Mouse (Mus musculus) frontal cortex, adult (tissue): Measurements from ENCODE around the gene Trrap.

Experiments used
- ATAC-seq: cut with Nextera tagmentation; 2 replicates; pipeline ENCODE4 v1.9.2; 2017; ENCODE audit warnings: mild to moderate bottlenecking, moderate library complexity, mixed read lengths; ENCODE audit not compliant: low TSS enrichment

The Trrap gene

DNA sequence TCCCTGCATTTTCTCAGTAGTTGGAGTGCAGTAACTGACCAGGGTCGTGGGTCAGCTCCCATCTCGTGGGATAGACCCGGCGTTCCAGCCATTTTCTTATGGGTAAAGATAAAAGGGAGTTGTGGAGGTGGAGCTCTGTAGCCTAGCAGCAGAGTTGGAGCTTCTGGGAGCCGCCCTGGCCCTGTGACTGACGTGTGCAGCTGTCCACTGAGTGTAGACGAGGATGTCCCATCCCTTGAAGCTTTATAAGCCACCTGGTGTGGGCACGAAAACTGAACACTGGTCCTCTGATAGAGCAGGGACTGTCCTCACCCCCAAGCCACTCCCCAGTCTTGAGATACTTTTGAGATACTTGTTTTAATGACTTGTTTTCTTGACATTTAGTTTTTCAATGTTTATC is 13.1 kb downstream of the Trrap start:
- no peak for ATAC-seq

DNA sequence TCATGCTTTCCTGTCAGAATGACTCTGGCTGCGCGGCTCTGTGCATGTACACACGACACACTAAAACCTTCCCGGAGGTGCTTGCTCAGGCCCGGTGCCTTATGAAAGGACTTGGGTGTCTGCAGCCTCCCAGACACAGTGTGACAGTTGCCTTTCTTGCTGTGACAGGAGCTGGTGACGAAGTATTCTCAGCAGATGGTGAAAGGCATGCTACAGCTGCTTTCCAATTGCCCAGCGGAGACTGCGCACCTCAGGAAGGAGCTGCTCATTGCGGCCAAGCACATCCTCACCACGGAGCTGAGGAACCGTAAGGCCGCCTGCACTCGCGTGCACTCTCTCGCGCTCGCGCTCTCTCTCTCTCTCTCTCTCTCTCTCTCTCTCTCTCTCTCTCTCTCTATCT is 18.9 kb downstream of the Trrap start:
- ATAC-seq = no peak

DNA sequence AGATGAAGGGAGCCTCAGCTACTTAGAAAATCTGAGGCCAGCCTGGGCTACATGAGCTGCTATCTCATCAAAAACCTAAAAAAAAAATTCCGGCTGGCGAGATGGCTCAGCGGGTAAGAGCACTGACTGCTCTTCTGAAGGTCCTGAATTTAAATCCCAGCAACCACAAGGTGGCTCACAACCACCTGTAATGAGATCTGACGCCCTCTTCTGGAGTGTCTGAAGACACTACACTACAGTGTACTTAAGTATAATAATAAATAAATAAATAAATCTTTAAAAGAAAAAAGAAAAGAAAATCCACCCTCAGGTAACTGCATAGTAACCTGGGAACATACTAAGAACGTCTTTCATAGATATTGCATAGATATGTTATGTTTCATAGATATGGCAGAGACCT is 25.8 kb downstream of the Trrap start:
- no peak for ATAC-seq

DNA sequence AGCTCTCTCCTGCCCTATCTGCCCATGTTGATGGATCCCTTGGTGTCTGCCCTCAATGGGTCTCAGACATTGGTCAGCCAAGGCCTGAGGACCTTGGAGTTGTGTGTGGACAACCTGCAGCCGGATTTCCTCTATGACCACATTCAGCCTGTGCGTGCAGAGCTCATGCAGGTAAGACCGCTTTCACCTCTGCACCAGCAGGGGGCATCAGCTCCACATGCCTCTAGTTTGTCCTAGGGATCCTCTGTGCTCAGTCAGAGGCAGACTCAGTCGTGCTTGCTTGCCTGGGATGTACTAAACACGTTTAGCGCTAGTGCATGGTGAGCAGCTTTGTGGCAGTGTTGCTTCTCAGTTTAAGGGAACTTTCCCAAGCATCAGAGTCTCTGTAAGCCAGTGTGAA is 27.2 kb downstream of the Trrap start:
- peak; percentile 73; the same call in 1 of the 2 replicates for ATAC-seq

DNA sequence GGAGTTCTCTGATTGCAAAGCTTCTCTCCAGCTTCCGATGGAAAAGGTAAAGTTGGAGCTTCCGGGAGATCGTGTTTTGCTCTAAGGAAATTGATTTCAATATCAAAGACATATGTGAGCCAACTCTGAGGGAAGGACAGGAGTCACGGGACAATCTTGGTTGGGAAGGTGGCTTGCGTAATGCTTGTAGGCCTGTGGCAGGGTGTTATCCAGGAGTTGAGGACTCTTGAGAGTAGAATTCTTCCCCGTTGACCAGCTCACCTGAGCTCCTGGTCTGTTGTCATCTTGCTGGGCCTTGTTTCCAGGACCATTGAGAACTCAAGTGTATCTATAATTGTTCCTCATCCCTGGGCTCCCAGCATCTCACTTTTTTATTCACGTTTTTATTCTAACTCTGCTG is 29.6 kb downstream of the Trrap start:
- ATAC-seq = no peak

DNA sequence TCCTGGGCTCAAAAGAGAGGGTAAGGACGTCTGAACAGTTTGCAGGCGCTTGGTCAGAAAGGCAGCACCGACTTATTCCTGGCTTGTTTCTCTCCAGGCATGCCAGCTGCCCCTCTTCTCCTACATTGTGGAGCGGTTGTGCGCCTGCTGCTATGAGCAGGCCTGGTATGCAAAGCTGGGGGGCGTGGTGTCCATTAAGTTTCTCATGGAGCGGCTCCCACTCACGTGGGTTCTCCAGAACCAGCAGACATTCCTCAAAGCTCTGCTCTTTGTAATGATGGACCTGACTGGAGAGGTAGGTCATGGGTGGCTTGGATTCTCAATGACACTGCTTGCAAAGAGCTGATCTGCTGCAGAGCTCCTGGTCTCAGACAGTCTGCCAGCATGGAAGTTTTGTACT is 35.5 kb downstream of the Trrap start:
- no peak for ATAC-seq

DNA sequence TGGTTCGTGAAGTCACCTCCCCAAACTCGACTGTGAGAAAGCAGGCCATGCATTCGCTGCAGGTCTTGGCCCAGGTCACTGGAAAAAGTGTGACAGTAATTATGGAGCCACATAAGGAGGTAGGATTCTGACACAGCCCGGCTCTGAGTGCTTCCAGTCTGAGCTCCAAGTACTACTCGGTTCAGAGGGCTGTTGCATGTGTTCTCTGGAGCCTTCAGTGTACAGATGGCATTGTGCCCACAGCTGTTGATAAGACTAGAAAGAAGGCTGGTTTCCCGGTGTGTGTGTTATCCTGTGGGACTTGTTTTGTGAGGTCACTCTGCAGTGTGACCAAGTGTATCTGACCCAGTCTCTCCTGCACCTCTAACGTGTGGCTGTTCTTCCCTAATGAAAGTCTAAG is 36.6 kb downstream of the Trrap start:
- no peak for ATAC-seq

DNA sequence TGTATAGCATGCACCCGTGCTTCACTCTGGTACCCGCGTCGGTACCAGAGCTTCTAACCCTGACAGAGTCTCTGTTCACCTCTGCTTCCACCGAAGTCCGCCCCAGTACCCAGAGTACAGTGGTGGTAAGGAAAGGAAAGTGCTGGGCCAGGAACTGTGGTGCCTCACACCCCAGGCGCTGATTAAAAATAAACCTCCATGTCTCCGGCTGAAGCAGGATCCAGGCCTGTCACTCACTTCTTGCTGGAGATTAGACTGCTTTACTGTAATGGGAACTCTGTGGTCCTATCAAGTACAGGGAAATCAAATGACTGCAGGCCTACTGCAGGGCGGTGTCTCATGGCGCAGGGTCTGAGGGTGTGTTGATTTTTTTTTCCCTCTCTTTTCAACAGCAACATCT is 39.4 kb downstream of the Trrap start:
- ATAC-seq = no peak

DNA sequence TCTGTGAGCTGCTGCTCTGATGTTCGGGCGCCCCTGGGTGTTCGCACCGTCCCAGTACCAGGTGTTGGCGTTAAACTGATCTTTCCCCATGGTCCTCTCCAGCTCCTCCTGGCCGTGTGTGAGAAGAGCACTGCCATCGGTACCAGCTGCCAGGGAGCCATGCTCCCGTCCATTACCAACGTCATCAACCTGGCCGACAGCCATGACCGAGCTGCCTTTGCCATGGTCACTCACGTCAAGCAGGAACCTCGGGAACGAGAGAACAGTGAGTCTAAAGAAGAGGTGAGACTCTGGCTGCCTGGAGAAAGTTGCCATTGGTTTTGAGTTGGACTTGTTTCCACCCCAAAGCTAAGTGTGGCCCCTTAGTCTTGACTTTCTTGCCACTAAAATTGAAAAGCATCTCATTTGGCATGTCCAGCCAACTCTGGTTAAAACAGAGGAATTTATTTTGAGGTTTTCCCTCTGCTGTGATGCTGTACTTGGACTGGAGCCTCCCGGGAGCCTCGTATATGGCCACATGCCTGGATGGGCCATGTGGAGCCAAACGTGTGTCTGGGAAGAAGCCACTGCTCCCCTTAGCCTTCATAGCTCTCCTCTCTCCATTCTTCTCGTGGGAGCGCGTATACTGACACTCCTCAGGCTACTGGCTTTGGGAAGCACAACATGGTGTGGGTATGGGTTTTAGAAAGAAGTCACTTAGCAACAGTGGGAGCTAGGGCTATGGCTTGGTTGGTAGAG is 61.0 kb downstream of the Trrap start:
- peak; percentile 44; the same call in 1 of the 2 replicates for ATAC-seq

DNA sequence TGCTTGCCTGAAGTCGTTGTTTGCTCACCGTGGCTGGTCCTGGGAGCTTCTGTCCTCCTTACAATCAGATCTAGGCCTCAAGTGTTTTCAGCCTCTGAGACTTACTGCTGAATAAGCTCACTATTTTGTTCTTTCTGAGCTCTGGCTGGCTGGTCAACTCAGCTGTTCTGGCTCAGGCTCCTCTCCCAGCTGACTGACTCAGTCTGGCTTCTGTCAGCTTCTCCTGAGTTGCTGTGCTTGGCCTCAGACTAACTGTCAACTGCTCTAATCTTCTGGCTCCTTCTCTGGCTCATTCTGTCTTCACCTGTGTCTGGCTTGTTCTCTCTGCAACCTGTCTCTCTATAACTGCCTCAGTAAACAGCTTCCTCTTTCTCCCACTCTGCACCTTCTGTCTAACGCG is 62.1 kb downstream of the Trrap start:
- ATAC-seq = peak; percentile 44; the same call in 1 of the 2 replicates

DNA sequence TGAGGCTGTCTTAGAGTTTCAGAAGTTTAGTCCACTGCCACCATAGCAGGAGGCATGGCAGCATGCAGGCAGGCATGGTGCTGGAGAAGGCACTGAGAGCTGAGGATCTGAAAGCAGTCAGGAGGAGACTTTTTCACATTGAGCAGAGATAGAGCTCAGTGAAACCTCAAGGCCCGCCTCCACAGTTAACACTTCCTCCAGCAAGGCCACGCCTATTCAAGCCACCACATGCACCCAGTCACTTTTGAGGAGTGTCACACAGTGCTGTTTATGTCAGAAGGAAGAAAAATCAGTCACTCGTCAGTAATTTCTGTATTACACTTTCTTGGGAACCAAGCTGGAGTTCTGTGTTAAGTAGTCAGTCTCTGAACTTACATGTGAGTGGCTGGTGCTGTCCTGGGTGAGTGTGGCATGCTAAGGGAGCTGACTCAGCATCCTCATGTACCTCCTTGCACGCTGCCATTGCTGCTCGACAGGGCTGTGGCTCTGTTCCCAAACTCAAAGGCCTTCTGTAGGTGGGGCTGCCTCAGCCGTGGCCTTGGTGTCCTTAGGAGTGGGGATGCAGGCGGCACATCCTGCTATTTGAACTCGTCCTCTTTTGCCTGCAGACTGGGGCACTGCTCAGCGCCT is 64.4 kb downstream of the Trrap start:
- ATAC-seq = peak; percentile 36; the same call in 1 of the 2 replicates

DNA sequence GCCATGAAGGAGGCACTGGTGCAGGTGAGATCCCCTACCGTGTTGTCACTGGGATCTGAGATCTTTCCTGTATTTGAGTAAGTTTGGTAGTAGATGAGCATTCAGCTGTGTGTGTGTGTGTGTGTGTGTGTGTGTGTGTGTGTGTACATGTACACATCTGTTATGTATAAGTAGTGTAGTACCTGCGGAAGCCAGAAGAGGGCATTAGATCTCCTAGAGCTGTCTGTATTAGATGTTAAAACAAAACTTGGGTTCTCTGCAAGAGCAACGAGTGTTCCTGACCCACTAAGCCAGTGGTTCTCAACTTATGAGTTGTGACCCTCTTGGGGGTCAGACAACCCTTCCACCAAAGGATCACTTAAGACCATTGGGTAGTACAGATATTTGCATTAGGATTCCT is 68.6 kb downstream of the Trrap start:
- no peak for ATAC-seq

DNA sequence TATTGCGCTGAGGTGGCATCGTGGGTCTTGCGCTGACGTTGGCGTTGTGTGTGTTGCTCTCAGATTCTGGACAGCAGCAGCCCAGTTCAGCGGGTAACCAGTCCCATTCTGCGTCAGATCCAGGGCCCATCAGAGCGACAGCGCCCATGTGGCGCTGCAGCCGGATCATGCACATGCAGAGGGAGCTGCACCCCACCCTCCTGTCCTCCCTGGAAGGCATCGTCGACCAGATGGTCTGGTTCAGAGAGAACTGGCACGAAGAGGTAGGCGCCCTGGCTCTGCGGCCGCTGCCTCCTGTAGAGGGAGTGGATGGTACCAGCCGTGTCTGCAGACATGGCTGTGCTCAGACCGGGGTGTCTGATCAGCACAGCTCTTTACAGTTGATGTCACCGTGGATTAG is 77.8 kb downstream of the Trrap start:
- ATAC-seq = 0 out of 2 replicates have a peak, but pooled peaks have one; percentile 35

DNA sequence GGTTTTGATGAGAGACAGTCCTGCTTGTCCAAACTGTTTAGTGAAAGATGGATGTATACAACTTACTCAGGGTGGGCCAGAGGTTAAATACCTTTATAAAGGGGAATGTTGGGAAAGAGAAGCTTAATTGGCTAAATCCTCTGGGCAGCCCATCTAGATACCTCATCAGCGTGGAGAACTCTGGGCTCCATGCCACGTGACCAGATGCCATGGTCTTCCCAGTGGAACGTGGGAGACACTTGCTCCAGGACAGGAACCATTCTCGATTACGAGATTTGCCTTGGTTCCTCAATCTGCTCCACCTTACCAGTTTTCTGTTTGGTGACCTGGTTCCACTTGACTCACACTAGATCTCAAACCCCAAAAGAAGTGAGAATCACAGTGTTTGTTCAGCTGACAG is 81.2 kb downstream of the Trrap start:
- peak; percentile 10; the same call in 1 of the 2 replicates for ATAC-seq

DNA sequence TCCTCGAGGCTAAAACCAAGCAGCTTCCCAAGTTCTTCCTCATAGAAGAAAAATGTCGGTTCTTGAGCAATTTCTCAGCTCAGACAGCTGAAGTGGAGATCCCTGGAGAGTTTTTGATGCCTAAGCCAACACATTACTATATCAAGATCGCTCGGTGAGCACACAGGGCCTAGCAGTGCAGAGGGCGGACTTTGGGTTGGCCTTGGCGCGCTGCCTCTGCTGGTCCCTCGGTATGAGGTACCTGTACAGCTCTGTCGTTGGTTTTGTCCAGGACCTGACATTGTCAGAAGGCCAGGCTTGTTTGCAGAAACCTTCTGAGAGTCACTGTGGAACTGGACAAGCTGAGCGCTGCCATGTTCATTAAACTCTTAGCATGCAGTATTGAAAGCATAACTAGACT is 82.4 kb downstream of the Trrap start:
- no peak for ATAC-seq

DNA sequence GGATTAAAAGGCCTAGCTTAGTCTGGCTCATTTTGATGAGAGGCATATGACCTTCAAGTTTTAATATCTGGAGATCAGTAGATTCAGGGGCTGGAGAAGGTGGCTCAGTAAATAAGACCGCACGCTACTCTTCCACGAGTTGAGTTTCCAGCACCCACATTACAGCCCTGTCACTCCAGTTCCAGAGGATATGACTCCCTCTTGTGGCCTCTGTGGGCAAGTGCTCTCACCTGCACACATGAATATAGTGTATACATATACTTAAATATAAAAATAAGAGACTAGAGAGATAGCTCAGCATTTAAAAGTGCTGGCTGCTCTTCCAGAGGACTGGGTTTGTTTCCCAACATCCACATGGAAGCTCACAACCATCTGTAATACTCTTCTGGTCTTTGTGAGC is 84.3 kb downstream of the Trrap start:
- ATAC-seq = no peak

DNA sequence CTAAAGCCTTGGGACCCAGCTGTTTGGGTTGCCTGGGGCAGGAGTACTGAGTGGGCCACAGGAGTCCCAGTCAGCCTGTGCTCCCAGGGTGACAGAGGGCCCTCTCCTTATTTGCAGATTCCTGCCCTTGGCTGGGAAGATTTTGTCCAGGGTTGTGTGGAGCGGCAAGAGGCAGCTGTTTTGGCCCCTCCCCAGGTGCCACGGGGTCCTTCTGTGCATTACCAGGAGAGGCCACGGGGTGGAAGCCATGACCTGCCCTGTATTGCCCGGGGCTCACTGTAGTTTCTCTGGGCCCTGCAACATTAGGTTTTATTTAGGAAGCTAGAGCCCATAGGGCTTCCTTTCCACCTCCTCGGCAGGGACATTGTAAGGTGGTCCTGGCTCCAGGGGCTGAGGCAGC is 86.4 kb downstream of the Trrap start:
- no peak for ATAC-seq

DNA sequence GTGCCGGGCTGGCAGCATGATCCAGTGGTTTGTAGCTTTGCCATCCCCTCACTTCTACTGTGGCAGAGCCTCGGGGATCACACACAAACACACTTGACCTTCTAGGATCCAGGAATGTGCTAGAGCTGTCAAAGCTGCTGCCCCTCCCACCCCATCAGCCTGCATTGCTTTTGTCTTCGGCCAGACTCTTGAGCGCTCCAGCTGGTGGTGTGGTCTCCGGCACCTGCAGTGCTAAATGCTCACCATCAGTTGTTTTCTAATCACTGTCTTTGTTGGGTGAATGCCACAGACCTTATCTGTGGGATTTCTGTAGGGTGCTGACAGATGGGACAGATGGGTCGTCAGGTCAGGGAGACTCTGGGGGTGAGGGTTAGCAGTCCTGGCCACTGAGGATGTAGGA is 88.4 kb downstream of the Trrap start:
- no peak for ATAC-seq

DNA sequence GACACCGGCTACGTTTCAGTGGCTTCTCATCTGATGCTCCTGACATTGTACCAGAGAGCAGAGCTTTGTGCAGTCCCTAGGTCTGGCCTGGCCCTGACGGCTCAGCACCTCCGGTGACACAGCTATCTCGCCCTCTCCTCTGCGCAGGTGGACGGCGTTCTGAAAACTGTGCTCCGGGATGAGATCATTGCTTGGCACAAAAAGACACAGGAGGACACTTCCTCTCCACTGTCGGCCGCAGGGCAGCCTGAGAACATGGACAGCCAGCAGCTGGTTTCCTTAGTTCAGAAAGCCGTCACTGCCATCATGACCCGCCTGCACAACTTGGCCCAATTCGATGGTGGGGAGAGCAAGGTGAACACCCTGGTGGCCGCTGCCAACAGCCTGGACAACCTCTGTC is 91.0 kb downstream of the Trrap start:
- no peak for ATAC-seq

DNA sequence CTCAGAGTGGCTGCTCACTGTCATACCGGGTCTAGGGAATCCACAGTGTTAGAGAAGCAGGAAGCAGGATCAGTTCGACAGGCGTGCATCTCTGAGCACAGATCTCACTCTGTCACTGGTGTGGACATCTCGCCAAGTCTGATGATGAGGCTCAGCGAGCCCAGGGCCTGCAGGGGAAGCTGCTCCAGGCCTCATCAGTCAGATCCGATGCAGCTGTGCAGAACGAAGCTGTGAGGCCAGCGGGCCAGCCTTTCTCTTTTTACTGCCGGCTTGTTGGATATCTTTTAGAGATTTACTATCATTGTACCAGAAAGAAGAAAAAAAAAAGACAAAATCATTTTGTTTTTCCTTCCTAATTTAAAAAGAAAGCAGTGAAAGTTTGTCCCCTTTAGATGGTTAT is 91.8 kb downstream of the Trrap start:
- no peak for ATAC-seq

DNA sequence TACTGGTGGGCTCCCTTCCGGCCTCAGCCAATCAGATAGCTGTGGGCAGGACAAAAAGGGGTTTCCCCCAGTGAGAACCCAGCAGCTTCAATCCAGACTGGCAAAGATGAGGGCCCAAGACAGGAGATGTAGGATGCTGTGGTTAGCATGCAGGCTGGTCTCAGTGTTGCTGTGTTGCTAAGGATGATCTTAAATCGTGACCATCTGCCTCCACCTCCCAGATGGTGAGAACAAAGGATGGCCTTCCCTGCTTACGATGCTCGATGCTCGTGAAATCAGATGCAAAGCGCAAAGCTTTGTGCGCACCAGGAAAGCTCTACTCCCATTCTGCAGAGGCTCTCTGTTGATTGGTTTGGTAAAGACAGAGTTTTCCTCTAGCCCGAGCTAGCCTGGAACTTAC is 93.4 kb downstream of the Trrap start:
- peak; percentile 52; the same call in 1 of the 2 replicates for ATAC-seq

DNA sequence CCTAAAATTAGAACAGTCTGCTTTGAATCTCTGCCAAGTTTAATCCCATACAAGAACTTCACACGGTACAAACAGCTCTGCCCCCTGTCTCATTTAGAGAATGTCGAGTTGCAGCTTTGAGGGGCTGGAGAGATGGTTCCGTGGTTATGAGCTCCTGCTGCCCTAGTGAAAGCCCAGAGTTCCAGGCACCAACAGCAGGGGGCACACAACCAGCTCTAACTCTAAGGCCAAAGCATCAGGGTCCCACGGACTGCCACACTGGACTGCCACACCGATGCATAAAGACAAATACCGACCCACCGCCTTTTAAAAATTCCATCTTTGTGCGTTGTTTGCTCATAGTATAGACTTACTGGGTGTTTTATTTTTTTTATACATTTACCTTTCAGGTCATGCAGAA is 99.4 kb downstream of the Trrap start:
- no peak for ATAC-seq

DNA sequence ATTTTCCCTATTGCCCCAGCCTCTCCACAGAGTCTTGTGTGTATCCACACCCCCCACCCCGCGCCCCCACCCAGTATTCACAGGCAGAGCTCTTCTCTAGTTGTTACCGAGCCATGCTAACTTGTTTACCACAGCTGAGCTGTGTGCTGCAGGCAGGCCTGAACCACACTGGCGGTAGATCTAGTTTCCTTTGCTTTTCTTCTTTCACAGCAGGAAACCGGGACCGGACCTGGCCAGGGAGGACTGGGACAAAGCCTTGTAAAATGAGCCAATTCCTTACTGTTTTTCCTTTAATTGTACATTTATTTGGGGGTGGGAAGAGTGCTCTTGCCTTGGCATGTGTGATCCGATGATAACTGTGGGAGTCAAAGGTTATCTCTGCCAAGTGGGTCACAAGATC is 101.9 kb downstream of the Trrap start:
- no peak for ATAC-seq

DNA sequence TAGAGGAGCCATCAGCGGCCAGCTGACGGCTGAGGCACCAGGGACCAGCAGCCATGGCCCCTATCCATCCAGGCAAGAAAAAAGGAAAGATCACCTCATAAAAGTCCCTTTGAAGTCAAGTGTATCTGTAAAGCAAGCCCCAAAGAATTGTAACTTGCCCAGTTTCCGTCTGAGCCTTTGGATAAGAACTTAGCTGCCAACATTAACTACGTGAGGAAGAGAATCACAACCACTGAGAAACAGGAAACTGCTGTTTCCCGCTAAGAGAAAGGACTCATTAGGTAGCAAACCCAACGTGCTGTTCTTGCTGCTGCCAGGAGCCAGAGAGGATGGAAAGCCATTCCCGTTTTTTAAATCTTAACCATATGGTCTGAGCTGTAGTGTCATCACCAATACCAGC is 103.2 kb downstream of the Trrap start:
- ATAC-seq = no peak
